Mouse (Mus musculus) inflammation-experienced regulatory T-cells, adult 6 months (primary cell): ENCODE results near the gene Maco1. TPM values are rescaled to one million over a fixed set of nuclear protein-coding genes. Genes with fewer than 3 reads are reported as not detected.
"Not testable (repeated sequence)": the region's sequence is repeated elsewhere in the genome, so short reads cannot be mapped to it uniquely, and the experiment has no call there.

ENCODE experiments used
- ATAC-seq: one replicate; pipeline ENCODE4 v1.8.0; 2017
- polyA plus RNA-seq, 3 experiments: library from polyadenylated mRNA; unstranded; fragments of 100-300 nt; shearing (Covaris generic); gene quantifications; one replicate each; pipeline ENCODE4 v1.2.1; 2017

Maco1 gene
- polyA plus RNA-seq, 3 experiments from 2014 or later = 3.4 to 5.5 (median 5.4) TPM

DNA sequence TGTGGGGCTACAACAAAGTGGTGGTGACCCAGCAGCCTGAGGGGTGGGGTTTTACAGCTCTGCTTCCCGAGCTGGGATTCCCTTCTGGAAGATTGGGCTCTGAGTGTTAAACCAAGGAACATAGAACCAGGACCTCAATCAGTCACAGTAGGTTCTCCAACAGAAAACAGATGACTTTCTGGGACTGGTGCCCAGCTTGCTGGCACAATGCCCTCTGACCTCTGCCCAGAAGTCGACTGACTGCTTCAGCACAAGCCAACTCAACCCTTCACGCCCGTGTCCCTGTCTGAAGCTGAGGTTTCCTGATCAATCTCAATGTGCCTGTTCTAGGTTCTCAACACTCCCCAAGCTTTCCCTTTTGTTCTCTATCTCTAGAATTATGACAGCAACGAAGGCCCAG lies 48.4 kb downstream of the Maco1 start:
- ATAC-seq = no peak

DNA sequence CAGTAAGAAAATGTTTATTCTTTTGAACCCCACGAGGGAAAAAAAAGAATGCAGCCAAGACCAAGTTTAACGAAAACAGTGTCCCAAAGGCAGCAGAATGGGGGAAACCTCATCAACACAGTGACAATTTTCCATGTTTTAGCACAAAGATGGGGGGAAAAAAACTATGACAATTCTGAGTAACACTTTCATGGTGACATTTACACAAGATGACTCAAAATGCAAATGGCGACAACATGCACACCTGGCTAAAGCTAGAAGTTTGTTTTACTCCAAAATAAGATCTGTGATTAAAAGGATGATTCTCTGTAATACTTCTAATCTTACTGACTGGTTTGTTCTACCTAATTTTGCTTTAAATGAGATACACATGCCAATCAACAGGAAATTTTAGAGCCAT lies 50.4 kb downstream of the Maco1 start:
- ATAC-seq = no peak

DNA sequence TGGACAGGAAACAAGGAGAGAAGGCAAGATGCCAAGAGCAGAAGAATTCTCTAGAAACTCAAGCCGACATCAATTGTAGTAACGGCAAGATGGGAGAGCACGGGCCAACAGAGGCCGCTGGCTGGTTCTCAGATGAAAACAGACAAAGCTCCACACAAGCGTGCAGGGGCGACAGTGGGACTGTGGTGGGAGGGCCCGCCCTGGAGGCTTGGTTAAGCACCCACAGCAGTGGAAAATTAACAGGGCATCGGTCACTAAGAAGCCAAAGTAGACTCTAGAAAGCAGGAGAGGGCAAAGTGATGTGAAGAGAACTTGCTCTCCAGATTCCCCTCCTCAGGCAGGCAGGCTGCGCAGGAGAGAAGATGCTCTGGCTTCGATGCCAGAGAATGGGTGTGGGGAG lies 51.0 kb downstream of the Maco1 start:
- ATAC-seq = no peak

DNA sequence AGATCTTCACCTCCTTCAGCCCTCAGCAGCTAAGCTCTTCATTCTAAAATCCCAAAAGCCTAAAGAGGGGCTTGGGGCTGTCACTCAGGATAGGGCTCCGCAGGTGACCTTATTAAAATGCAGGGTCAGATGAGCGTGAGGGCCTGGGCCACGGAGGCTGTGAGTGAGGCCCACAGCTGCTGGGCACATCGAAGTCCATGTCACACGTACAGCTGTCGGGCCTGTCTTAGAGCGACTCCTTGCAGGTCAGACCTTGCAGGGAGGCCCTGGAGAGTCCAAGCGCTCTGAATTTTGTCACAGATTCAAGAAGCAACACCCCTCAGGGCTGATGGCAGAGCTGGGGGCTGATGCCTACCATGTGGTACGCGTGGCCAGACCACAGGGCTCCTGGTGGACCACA lies 52.5 kb downstream of the Maco1 start:
- no peak for ATAC-seq

DNA sequence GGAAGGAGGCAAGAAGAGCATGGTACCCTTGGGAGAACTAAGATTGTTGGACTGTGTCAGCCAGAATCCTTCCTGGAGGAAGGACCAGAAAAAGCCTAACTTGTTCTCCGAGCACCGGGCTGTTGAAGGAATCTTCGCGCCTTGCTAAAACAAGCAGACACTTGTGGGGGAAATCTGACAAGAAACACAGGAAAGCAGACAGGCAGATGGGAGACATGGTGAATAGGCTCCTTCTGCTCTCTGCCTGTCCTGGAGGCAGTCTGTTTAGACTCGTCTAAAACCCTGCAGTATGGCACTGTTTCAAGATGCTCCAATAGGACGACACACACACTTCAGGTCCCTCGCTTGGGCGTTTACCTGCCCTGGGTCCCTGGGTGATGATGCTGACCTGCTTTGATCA lies 53.0 kb downstream of the Maco1 start:
- no peak for ATAC-seq

DNA sequence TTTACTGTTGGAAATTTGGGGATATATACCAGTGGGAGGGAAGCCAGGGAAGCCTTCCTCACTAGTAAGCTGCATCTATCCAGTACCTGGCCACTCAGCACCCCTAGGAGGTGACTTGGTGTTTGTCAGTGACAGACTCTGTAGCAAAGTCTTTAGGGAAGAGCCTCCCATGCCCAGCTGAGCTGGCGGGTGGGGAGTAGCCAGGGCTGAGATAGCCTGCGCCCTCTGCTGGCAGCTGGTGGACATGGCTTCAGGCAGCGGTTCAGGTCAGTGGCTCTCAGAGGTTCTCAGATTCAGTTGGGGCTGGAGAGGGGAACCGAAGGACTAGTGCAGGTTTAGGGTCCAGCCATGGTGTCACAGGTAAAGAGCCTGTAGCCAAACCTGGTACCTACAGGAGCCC lies 53.9 kb downstream of the Maco1 start:
- no peak for ATAC-seq

DNA sequence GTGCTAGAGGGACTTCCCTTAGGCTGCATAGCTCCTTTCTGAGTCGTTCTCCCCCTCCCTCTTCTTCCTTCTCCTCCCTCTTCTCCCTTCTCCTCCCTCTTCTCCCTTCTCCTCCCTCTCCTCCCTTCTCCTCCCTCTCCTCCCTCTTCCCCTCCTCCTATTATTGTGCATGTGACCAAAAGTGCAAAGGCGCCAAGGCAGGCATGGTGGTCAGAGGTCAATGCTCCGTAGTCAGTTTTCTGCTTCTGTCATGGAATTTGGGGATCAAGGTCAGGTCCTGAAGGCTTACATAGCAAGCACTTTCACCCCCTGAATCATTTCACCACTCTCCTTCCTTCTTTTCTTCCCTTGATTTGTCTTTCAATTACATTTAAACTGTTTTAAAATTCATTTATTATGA lies 54.3 kb downstream of the Maco1 start:
- ATAC-seq = no peak

DNA sequence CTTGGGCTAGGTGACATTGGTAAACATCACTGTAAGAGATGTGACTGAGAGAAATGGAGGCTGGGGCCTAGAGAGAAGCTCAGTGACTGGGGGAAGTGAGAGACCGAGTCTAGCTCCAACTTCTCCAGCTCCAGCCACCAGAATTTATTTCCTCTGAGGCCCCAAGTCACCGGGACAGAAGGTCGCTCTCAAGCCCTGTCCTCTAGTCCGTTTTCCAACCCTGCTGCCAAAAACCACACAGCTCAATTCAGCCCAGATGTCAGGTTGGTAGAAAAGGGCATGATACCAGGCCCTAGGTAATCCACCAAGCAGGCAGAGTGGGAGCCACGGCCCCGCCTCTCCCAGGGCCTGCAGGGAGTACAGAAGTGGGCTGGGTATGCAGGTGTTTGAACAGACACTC lies 55.5 kb downstream of the Maco1 start:
- ATAC-seq = no peak

DNA sequence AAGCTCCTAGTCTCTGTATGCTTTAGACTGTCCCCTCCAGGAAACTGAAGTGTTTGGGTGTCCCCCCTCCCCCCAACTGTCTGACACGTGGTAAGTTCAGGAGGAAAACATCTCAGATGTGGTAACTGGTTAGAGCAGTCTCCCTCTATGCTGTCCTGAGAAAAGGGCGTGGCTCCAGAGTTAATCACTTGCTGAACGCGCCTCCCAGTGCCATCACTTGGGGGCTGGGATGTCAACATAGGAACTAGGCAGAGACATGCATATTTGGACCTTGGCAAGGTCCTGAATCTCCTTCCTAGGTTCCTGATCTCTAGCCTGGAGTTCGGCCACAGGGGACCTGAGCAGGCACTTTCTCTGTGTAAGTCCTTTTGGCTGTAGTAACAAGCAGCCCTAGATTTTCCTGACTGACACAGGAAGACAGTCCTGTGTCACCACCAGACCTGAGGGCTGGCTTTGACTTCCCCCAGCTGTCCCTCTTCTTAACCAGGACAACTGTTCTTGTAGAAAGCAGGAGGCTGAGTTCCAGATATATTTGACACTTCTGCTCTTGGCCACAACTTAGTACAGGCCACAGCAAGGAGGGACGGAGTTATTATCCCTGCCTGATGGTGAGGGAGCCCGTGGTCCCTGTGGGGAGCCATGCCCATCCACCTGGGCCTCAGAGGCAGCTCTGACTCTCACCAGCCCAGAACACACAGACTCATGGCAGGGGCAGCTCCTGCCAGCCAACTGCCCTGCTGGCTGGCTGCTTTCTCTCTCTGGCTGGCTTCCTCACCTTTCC lies 56.4 kb downstream of the Maco1 start:
- peak; percentile 92 for ATAC-seq

DNA sequence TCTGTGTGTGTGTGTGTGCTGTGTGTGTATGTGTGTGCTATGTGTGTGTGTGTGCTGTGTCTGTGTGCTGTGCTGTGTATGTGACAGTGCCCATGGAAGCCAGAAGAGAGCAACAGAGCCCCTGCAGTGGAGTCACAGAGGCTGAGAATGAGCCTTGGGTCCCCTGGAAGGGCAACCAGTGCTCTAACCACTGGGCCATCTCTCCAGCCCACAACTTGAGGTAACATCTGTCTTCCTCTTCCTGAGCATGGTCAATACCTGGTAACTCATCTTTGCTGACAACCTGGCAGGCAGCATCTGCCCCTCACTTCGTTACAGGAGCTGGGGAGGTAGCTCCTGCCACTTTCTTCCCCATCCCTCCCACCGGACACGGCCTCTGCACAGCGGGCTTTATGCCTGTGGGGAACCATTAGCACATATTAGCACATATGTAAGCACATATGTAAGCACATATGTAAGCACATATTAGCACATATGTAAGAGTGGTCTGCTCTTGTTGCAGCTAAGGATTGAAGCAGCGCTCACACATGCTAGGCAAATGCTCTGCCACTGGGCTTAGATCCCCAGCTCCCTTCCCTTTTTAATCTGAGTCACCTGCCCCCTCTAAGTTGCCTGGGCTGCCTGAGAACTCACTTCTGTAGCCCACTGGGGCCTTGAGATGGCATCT lies 57.2 kb downstream of the Maco1 start:
- ATAC-seq = peak; percentile 23

DNA sequence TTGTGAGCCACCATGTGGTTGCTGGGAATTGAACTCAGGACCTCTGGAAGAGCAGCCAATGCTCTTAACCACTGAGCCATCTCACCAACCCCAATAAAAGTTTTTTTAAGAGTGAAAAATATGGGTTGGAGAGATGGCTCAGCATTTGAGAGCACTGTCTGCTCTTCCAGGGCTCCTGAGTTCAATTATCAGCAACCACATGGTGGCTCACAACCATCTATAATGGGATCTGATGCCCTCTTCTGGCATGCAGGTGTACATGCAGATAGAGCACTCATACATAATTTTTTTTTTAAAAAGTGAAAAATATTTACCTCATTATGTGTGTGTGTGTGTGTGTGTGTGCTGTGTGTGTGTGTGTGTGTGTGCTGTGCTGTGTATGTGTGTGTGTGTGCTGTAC lies 58.2 kb downstream of the Maco1 start:
- ATAC-seq = not testable (repeated sequence)

DNA sequence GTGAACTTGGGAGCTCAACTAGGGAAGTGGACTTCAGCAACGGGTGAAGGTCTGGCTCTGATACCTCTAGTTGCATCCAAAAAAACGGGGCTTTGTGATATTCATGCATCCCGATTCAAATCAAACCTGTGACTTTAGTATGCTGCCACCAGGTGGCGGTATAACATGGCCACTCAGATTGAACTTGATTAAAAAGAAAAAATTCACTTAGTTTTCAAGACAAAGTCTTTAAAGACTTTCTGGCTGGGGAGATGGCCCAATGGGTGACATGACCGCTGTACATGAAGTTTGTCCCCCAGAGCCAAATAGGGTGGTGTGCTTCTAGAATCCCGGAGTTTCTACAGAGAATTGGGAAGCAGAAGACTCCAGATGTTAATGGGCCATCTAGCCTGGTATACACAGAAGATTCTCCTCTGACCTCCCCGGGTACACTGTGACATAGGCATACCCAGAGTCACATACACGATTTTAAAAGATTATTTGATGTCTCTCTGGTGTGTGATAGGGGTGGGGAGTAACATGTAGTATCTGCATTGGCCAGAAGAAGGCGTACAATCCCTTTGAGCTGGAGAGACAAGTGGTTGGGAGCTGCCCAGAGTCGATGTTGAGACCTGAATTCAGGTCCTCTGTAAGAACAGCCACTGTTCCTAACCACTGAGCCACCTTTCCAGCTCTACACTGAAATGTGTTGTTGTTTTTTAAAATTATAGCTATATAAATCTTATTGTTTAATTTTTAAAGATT lies 59.8 kb downstream of the Maco1 start:
- ATAC-seq = no peak

DNA sequence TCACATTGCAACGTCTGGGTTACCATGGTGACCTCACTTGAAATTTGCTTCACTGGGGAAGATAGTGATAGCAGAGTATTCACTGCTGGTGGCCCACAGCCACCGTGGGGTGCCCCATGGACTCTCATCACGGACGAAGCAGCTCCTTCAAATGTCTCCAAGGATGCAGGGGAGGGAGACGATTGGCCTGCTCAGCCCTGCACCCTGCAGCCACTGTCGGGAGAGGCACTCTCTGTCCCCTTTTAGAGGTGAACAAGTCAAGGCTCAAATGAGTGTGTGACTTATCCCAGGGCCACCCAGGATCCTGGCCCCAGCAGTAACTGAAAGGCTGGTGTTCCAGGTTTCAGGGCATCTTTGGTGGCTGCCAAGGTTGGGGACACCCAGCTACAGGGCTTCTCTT lies 61.4 kb downstream of the Maco1 start:
- ATAC-seq = no peak

DNA sequence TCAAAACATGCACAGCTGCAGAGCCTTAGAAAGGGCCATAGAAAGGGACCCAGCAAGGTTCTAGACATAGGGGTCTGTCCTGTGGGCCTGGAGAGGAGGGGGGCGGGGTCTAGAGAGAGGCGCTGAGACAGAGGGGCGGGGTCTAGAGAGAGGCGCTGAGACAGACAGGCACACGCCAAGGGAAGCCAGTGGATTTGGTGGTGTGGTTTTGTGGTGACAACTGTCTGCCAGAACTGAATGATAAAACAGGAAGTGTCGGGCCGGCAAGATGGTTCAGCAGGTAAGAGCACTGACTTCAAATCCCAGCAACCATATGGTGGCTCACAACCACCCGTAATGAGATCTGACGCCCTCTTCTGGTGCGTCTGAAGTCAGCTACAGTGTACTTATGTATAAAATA lies 66.2 kb downstream of the Maco1 start:
- ATAC-seq = peak; percentile 99

DNA sequence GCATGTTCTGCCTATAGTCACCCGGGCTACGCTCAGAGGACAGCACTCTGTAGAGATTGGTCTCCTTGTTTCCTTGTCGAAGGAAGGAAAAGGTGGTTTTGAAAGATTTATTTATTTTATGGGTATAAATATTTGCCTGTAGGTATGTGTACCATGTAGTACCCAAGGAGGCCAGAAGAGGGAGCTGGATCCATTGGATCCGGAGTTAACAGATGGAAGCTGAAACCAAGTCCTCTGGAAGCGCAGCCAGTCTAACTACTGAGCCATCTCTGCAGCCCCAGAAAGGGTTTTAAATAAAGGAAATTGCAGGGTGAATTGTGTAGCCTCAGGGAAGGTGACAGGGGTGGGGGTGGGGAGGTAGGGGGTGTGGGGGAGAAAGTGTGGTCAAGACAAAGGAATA lies 68.4 kb downstream of the Maco1 start:
- ATAC-seq = no peak

DNA sequence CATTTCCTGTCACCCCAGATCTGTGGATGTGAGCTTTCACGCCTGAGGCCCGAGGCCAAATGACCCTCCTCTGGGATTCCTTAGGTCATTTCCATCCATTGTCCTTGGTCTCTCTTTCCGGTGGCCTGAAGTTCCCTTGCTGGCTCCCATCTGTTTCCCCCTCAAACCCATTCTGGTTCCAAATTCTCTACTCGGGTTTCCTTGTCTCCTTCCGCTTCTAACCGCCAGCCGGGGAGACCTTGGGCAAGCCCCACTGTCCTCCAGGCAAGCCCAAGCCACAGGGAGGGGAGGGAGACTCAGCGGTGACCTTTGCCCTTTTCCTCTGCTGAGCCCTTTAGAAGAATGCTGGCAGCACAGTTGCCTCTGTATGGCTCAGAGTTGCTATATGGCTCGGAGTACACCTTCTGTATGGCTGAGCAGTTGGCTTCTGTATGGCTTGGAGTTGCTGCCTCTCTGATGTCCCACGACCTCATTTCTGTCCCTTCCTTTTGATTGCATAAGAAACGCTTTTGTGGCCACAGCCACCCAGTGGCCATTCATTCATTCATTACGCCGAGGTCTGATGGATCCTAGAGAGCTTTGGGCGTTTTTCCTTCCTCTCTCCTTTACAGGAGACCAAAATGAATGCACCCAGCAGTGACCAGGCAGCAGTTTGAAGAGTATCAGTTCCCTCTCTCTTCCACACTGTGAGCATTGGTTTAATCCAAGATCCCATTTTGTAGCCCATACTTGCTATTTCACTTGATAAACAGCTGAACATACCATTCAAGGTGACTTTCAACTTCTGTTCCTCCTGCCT lies 73.8 kb downstream of the Maco1 start:
- no peak for ATAC-seq

DNA sequence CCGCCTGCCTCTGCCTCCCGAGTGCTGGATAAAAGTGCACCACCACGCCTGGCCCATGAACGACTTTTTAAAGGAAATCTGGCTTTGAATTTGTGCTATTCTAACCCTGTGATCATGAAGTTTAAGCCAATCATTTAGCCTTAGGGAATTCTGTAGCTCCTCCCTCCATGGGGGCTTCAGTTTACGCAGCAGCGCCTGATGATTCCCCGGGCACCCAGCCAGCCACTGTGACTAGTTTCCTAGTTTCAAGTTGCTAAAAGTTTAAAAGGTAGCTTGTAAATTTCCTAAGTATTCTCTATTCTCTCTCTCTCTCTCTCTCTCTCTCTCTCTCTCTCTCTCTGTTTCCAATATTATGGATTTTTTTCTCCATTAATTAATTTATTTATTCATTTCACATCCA lies 76.9 kb downstream of the Maco1 start:
- no peak for ATAC-seq

DNA sequence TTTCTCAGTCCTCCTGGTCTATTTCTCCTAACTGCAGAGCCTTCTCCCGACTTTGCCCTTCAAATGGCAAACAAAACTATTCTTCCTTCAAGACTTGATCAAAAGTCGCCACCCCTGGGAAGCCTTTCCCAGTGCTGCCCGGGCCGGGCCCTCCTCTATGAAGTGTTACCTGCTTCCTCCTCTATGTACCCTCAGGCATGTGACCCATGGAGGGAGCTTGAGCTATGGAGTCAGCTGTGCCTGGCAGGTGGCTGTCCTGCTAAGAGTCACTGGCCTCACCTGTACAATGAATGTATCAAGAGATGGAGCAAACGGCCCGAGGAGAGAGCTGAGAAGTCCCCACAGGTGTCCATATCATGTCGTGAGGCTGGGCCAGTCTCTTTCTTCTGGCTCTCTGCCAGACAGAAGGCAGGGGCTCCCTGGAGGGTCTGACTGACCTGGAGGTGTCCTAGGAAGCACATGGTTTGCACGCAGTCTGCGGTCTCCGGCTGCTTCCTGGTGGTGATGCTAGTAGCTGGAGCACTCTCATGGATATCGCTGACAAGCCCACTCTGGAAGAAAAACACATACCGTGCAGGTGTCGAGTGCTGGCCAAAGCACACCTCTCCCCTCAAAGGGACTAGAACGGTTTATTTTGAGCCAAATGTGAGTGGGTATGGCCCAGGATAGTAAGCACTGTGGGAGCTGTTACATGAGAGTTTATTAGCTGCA lies 77.8 kb downstream of the Maco1 start:
- ATAC-seq = no peak

DNA sequence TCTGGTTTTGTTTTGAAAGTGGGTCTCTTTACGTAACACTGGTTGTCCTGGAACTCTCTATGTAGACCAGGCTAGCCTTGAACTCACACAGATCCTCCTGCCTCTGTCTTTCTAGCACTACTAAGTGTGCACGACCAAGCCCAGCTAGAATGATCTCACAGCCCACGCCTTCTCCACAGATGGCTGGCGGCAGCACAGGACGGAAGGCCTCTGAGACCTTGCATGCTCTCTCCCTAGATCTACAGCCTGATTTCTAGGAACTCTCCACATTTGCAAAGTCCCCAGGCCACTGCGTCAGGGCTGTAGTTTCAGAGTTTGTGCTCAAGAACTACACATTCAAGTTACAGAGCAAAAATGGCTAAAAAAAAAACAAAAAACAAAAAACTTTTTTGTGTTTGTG lies 79.0 kb downstream of the Maco1 start:
- ATAC-seq = no peak

DNA sequence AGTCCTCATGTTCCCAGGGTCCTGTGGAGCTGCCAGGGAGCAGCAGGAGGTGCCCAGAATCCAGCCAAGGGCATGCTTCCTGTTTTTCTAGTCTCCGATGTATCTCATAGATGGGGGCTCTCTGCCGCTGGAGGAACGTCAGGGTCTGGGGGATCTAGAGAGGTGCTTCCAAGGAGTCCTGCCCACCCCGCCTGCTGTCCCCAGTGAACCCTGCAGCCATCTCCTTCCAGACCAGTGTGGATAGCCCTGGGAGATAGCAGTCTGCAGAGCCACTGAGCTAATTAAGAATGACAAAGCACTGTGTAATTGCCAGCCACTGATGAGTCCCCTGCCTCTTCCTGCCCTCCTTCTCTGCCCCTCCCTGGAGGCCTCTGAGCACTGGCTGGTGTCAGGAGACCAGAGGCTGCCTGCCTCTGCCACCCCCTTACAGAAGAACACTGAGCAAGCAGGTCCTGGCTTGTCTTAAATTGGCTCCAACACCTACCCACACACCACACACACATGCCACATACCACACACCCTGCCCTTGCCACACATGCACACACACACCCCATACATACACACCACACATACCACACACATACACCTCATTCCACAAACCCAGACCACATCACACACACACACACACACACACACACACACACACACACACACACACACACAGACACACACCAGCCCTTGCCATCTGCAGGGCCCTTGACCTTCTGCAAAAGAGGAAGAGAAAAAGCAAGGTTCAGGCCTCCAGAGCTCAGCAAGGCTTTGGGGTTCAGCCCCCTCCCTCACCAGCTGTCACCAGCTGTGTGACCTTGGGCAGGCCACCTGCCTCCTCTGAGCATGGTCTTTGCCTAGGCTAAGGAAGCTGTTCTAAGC lies 80.1 kb downstream of the Maco1 start:
- peak; percentile 54 for ATAC-seq

DNA sequence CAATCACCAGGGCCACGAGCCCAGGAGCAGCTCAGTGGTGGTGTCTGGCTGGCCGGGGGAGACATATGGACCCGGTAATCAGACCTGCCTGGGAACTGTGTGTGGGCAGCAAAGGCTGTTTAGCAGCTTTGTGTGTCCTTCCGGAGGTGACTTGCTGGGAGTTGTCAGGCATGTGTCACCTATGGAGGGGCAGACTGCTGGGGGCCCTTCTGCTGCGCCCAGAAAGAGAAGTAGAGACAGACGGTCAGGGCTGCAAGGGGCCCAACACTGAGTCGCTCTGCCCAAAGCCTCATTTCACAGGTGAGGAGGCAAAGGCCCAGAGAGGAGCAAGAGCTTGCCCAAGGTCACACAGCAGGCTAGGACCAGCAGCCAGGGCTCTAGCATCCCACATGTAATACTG lies 83.3 kb downstream of the Maco1 start:
- no peak for ATAC-seq
